Mouse (Mus musculus) brain, embryonic 14.5 days (tissue): ENCODE data around the gene Slc44a5.

ENCODE experiments used
- CTCF ChIP-seq: fragments of 200-500 bp; IDR thresholded peaks from 2 replicates; pipeline ENCODE4 v1.5.1; 2012; ENCODE audit warnings: inconsistent platforms, mild to moderate bottlenecking, moderate library complexity, borderline replicate concordance; ENCODE audit not compliant: insufficient read depth, insufficient read length; ENCODE audit errors: extremely low read depth
- POLR2A ChIP-seq: fragments of 200-500 bp; IDR thresholded peaks from 2 replicates; pipeline ENCODE4 v1.6.1; 2012; ENCODE audit warnings: mild to moderate bottlenecking, inconsistent platforms, borderline replicate concordance; ENCODE audit not compliant: poor library complexity, insufficient read depth, insufficient read length, severe bottlenecking; ENCODE audit errors: extremely low read depth

- TF ChIP-seq POLR2A (no peak), CTCF (no peak)
Observed at GRCm38 (mm10) chr3:154193189-154193840, 220.1 kb downstream of the Slc44a5 start.
